Mouse (Mus musculus) lung, embryonic 16.5 days (tissue): ENCODE results near the gene Pstk. TPM values are rescaled to one million over a fixed set of nuclear protein-coding genes. Genes with fewer than 3 reads are reported as not detected.
"Not testable (repeated sequence)": the region's sequence is repeated elsewhere in the genome, so short reads cannot be mapped to it uniquely, and the experiment has no call there.

Experiments
- ATAC-seq: fragments of 200-750 bp; cut with Nextera tagmentation; 2 replicates; pipeline ENCODE4 v1.8.0; 2017; ENCODE audit warnings: low read depth, mild to moderate bottlenecking, moderate library complexity
- H3K27ac ChIP-seq: fragments of 300-500 bp; sonication (generic); 2 replicates; pipeline ENCODE4 v1.5.1; 2014; ENCODE audit warnings: mild to moderate bottlenecking, control low read depth, low read length
- H3K27me3 ChIP-seq: fragments of 300-500 bp; sonication (generic); 2 replicates; pipeline ENCODE4 v1.6.1; 2014; ENCODE audit warnings: low read depth, low read length, mixed read lengths; ENCODE audit not compliant: control insufficient read depth, insufficient read depth
- H3K36me3 ChIP-seq: fragments of 300-500 bp; sonication (generic); 2 replicates; pipeline ENCODE4 v1.6.1; 2014; ENCODE audit warnings: low read length; ENCODE audit not compliant: control insufficient read depth, insufficient read depth
- H3K4me1 ChIP-seq: fragments of 300-500 bp; sonication (generic); replicated peaks from 2 replicates; pipeline ENCODE4 v1.6.1; 2014; ENCODE audit warnings: low read length, mixed read lengths; ENCODE audit not compliant: control insufficient read depth, insufficient read depth
- H3K4me2 ChIP-seq: fragments of 300-500 bp; sonication (generic); 2 replicates; pipeline ENCODE4 v1.6.1; 2014; ENCODE audit warnings: low read depth, low read length, control low read depth
- H3K4me3 ChIP-seq: fragments of 300-500 bp; sonication (generic); 2 replicates; pipeline ENCODE4 v1.5.1; 2014; ENCODE audit warnings: mild to moderate bottlenecking, low read length, control low read depth
- H3K9ac ChIP-seq: fragments of 300-500 bp; sonication (generic); 2 replicates; pipeline ENCODE4 v1.6.1; 2014; ENCODE audit warnings: low read length, control low read depth
- H3K9me3 ChIP-seq: fragments of 300-500 bp; sonication (generic); 2 replicates; pipeline ENCODE4 v1.6.1; 2016; ENCODE audit warnings: low read length; ENCODE audit not compliant: control insufficient read depth
- WGBS: fragments of 180-500 bp; shearing (Covaris S2); extraction: QIAGEN DNeasy Blood & Tissue Kit; methylation state at CpG from one replicate; pipeline ENCODE4 v1.1.7; 2014; 5-methylcytosine and 5-hydroxymethylcytosine counted together
- polyA plus RNA-seq: library from polyadenylated mRNA; unstranded; fragments of >200 nt; fragmentation: Nextera tagmentation; extraction: Ambion mirVana; gene quantifications from 2 replicates; pipeline ENCODE4 v1.2.1, GENCODE M21; 2015

Gene Pstk
- polyA plus RNA-seq, 1 experiment from 2014 or later = 57.8 TPM

- peak; percentile 97 for ATAC-seq
- no peaks in the 10 kb centered on the region for H3K9me3 ChIP-seq
- no peaks in the 10 kb centered on the region for H3K27me3 ChIP-seq
- under 1% methylated on average over 40 of the region's 42 CpGs for WGBS
- H3K27ac ChIP-seq = peak within 1 kb of the TSS; percentile 95
- H3K4me2 ChIP-seq = peak within 1 kb of the TSS; percentile 83
- peak within 1 kb of the TSS; percentile 98 for H3K9ac ChIP-seq
- no peaks in the 10 kb centered on the region for H3K36me3 ChIP-seq
- peaks cover 17% of the 10 kb centered on the region for H3K4me1 ChIP-seq
- peak within 1 kb of the TSS; percentile 98 for H3K4me3 ChIP-seq
Observed at GRCm38 (mm10) chr7:131410416-131411058, 39.6 kb downstream of the Pstk start, which contains the start of the genes Ikzf5 and Acadsb. Gene Ikzf5, minus strand, starts transcription at chr7:131410521. Gene Acadsb, plus strand, starts transcription at chr7:131410601.

- peak overlapping the region; percentile 95 for H3K27ac ChIP-seq
- WGBS = 23% methylated on average over 10 of the region's 10 CpGs
- H3K27me3 ChIP-seq = no peaks in the 10 kb centered on the region
- H3K9ac ChIP-seq = peak overlapping the region; percentile 91
- peak overlapping the region; percentile 98 for H3K4me3 ChIP-seq
- peaks cover 17% of the 10 kb centered on the region for H3K4me1 ChIP-seq
- peak; percentile 46 for ATAC-seq
- H3K4me2 ChIP-seq = peak overlapping the region; percentile 69
- no peaks in the 10 kb centered on the region for H3K9me3 ChIP-seq
- H3K36me3 ChIP-seq = no peaks in the 10 kb centered on the region
Observed at GRCm38 (mm10) chr7:131411221-131411940, 40.4 kb downstream of the Pstk start.

- 29% methylated on average over 2 of the region's 2 CpGs for WGBS
- Histone ChIP-seq H3K4me1 (peaks cover 17% of the 10 kb centered on the region), H3K27ac (peak overlapping the region; percentile 82), H3K4me2 (peak overlapping the region; percentile 69), H3K27me3 (no peaks in the 10 kb centered on the region), H3K36me3 (no peaks in the 10 kb centered on the region), H3K9ac (peak overlapping the region; percentile 60), H3K9me3 (no peaks in the 10 kb centered on the region), H3K4me3 (peak overlapping the region; percentile 98)
- ATAC-seq = no peak
Observed at GRCm38 (mm10) chr7:131411941-131412270, 41.0 kb downstream of the Pstk start.

- not testable (repeated sequence) for H3K4me3 ChIP-seq, H3K27me3 ChIP-seq, H3K9ac ChIP-seq, H3K27ac ChIP-seq, ATAC-seq, H3K9me3 ChIP-seq, H3K4me1 ChIP-seq, H3K36me3 ChIP-seq, H3K4me2 ChIP-seq
Observed at GRCm38 (mm10) chr7:131416742-131417141, 45.8 kb downstream of the Pstk start.

GRCm38 (mm10) chr7:131417605-131418004, 46.7 kb downstream of the Pstk start:
- Histone ChIP-seq H3K27ac (no peak overlapping the region), H3K4me1 (peaks cover 4% of the 10 kb centered on the region), H3K36me3 (no peaks in the 10 kb centered on the region), H3K4me3 (no peak overlapping the region), H3K27me3 (no peaks in the 10 kb centered on the region), H3K4me2 (no peak overlapping the region), H3K9ac (no peak overlapping the region), H3K9me3 (no peaks in the 10 kb centered on the region)
- ATAC-seq = no peak

GRCm38 (mm10) chr7:131424912-131425311, 54.0 kb downstream of the Pstk start:
- Histone ChIP-seq H3K9me3 (no peaks in the 10 kb centered on the region), H3K9ac (no peak overlapping the region), H3K27ac (no peak overlapping the region), H3K4me2 (no peak overlapping the region), H3K4me1 (no peaks in the 10 kb centered on the region), H3K36me3 (peaks cover 13% of the 10 kb centered on the region; the same call in 1 of the 2 replicates), H3K27me3 (no peaks in the 10 kb centered on the region), H3K4me3 (no peak overlapping the region)
- 78% methylated on average over 2 of the region's 2 CpGs for WGBS
- no peak for ATAC-seq

GRCm38 (mm10) chr7:131427331-131427730, 56.4 kb downstream of the Pstk start:
- WGBS = 81% methylated on average over 5 of the region's 5 CpGs
- Histone ChIP-seq H3K4me1 (no peaks in the 10 kb centered on the region), H3K9me3 (no peaks in the 10 kb centered on the region), H3K4me3 (no peak overlapping the region), H3K4me2 (no peak overlapping the region), H3K27ac (no peak overlapping the region), H3K27me3 (no peaks in the 10 kb centered on the region), H3K36me3 (peaks cover 28% of the 10 kb centered on the region), H3K9ac (no peak overlapping the region)
- no peak for ATAC-seq

GRCm38 (mm10) chr7:131432244-131432643, 61.3 kb downstream of the Pstk start:
- Histone ChIP-seq H3K9me3 (no peaks in the 10 kb centered on the region), H3K9ac (no peak overlapping the region), H3K4me1 (no peaks in the 10 kb centered on the region), H3K36me3 (peaks cover 25% of the 10 kb centered on the region), H3K4me3 (no peak overlapping the region), H3K4me2 (no peak overlapping the region), H3K27ac (no peak overlapping the region), H3K27me3 (no peaks in the 10 kb centered on the region)
- 21% methylated on average over 1 of the region's 1 CpGs for WGBS
- ATAC-seq = no peak

- peaks cover 25% of the 10 kb centered on the region for H3K36me3 ChIP-seq
- ATAC-seq = no peak
- 84% methylated on average over 1 of the region's 1 CpGs for WGBS
- H3K9me3 ChIP-seq = no peaks in the 10 kb centered on the region
- no peak overlapping the region for H3K9ac ChIP-seq
- H3K4me2 ChIP-seq = no peak overlapping the region
- no peaks in the 10 kb centered on the region for H3K27me3 ChIP-seq
- no peaks in the 10 kb centered on the region for H3K4me1 ChIP-seq
- no peak overlapping the region for H3K27ac ChIP-seq
- no peak overlapping the region for H3K4me3 ChIP-seq
Observed at GRCm38 (mm10) chr7:131434276-131434675, 63.3 kb downstream of the Pstk start.
